Mouse (Mus musculus) midbrain, postnatal 0 days (tissue): ENCODE measurements around the gene Btbd16. TPM values are rescaled to one million over a fixed set of nuclear protein-coding genes. Genes with fewer than 3 reads are reported as not detected.

ENCODE experiments used
- ATAC-seq: fragments of 200-750 bp; cut with Nextera tagmentation; 2 replicates; pipeline ENCODE4 v1.8.0; 2017; ENCODE audit warnings: moderate number of reproducible peaks, mild to moderate bottlenecking, moderate TSS enrichment, moderate library complexity; ENCODE audit not compliant: low FRiP score
- DNase-seq: peaks from one replicate; pipeline ENCODE4 v3.0.0-alpha.2; 2015; ENCODE audit warnings: low spot score
- H3K27ac ChIP-seq: fragments of 300-500 bp; sonication (generic); 2 replicates; pipeline ENCODE4 v1.5.1; 2014; ENCODE audit warnings: low read depth, mild to moderate bottlenecking, low read length, mixed read lengths
- H3K27me3 ChIP-seq: fragments of 300-500 bp; sonication (generic); 2 replicates; pipeline ENCODE4 v1.6.1; 2014; ENCODE audit warnings: low read length, control low read depth, mixed read lengths; ENCODE audit not compliant: insufficient read depth
- H3K36me3 ChIP-seq: fragments of 300-500 bp; sonication (generic); 2 replicates; pipeline ENCODE4 v1.6.1; 2014; ENCODE audit warnings: low read length, control low read depth, mixed read lengths; ENCODE audit not compliant: insufficient read depth
- H3K4me1 ChIP-seq: fragments of 300-500 bp; sonication (generic); 2 replicates; pipeline ENCODE4 v1.6.1; 2014; ENCODE audit warnings: mild to moderate bottlenecking, control low read depth, antibody characterized with exemption, low read length, mixed read lengths; ENCODE audit not compliant: insufficient read depth
- H3K4me2 ChIP-seq: fragments of 300-500 bp; sonication (generic); 2 replicates; pipeline ENCODE4 v1.6.1; 2014; ENCODE audit warnings: low read depth, mild to moderate bottlenecking, low read length, mixed read lengths; ENCODE audit not compliant: poor library complexity, severe bottlenecking
- H3K4me3 ChIP-seq: fragments of 300-500 bp; sonication (generic); 2 replicates; pipeline ENCODE4 v1.5.1; 2014; ENCODE audit warnings: low read depth, mild to moderate bottlenecking, low read length, moderate library complexity
- H3K9ac ChIP-seq: fragments of 300-500 bp; sonication (generic); replicated peaks from 2 replicates; pipeline ENCODE4 v1.6.1; 2014; ENCODE audit warnings: mild to moderate bottlenecking, low read length, moderate library complexity, mixed read lengths; ENCODE audit not compliant: poor library complexity, severe bottlenecking
- H3K9me3 ChIP-seq: fragments of 300-500 bp; sonication (generic); 2 replicates; pipeline ENCODE4 v1.6.1; 2016; ENCODE audit warnings: low read length, control low read depth
- CTCF ChIP-seq: IDR thresholded peaks from 2 replicates; pipeline ENCODE4 v1.5.1; 2016; ENCODE audit warnings: antibody characterized with exemption, mild to moderate bottlenecking
- WGBS: fragments of 180-500 bp; shearing (Covaris S2); extraction: QIAGEN DNeasy Blood & Tissue Kit; methylation state at CpG from one replicate; pipeline ENCODE4 v1.1.7; 2014; 5-methylcytosine and 5-hydroxymethylcytosine counted together
- polyA plus RNA-seq: library from polyadenylated mRNA; unstranded; fragments of >200 nt; fragmentation: Nextera tagmentation; extraction: Ambion mirVana; gene quantifications from 2 replicates; pipeline ENCODE4 v1.2.1, GENCODE M21; 2015
- total RNA-seq: library from RNA; depleted of rRNA; stranded (reverse); fragments of >200 nt; gene quantifications from 2 replicates; pipeline ENCODE4 v1.2.3, GENCODE M21; 2014

Btbd16 gene
- total and polyA plus RNA-seq, 2 experiments from 2014 or later: 0.32 TPM; not detected in 1

- no peaks in the 10 kb centered on the region for H3K4me1 ChIP-seq
- ATAC-seq (no peak), DNase-seq (no peak)
- no peaks in the 10 kb centered on the region for H3K36me3 ChIP-seq
- WGBS: 89% methylated on average over 17 of the region's 17 CpGs
- no peak for TF ChIP-seq CTCF
- H3K27me3 ChIP-seq: no peaks in the 10 kb centered on the region
- H3K4me3 ChIP-seq: no peak overlapping the region
- no peaks in the 10 kb centered on the region for H3K9me3 ChIP-seq
- no peak overlapping the region for H3K4me2 ChIP-seq
- H3K9ac ChIP-seq: no peak overlapping the region
- no peak overlapping the region for H3K27ac ChIP-seq
Observed at GRCm38 (mm10) chr7:130847164-130847718, 73.4 kb downstream of the Btbd16 start.

GRCm38 (mm10) chr7:130854684-130855292, 80.9 kb downstream of the Btbd16 start:
- H3K4me2 ChIP-seq: no peak overlapping the region
- 59% methylated on average over 4 of the region's 4 CpGs for WGBS
- ATAC-seq: no peak

GRCm38 (mm10) chr7:130855681-130856080, 81.8 kb downstream of the Btbd16 start:
- no peak for TF ChIP-seq CTCF
- ATAC-seq: no peak
- H3K4me2 ChIP-seq: no peak overlapping the region

More at GRCm38 (mm10) chr7:130854684-130855292, 80.9 kb downstream of the Btbd16 start:
- H3K9me3 ChIP-seq: no peaks in the 10 kb centered on the region
- H3K27ac ChIP-seq: no peak overlapping the region
- no peaks in the 10 kb centered on the region for H3K27me3 ChIP-seq
- no peaks in the 10 kb centered on the region for H3K4me1 ChIP-seq
- no peaks in the 10 kb centered on the region for H3K36me3 ChIP-seq
- no peak for TF ChIP-seq CTCF
- no peak overlapping the region for H3K4me3 ChIP-seq
- no peak for DNase-seq
- H3K9ac ChIP-seq: no peak overlapping the region

GRCm38 (mm10) chr7:130857973-130858372, 84.1 kb downstream of the Btbd16 start:
- H3K4me2 ChIP-seq: no peak overlapping the region
- no peak for TF ChIP-seq CTCF
- H3K27ac ChIP-seq: no peak overlapping the region
- no peaks in the 10 kb centered on the region for H3K9me3 ChIP-seq
- peaks cover 4% of the 10 kb centered on the region; the same call in 1 of the 2 replicates for H3K4me1 ChIP-seq
- no peak overlapping the region for H3K9ac ChIP-seq
- ATAC-seq (no peak), DNase-seq (no peak)
- no peaks in the 10 kb centered on the region for H3K27me3 ChIP-seq
- WGBS: 73% methylated on average over 6 of the region's 6 CpGs
- H3K4me3 ChIP-seq: no peak overlapping the region
- H3K36me3 ChIP-seq: no peaks in the 10 kb centered on the region

More at GRCm38 (mm10) chr7:130855681-130856080, 81.8 kb downstream of the Btbd16 start:
- no peaks in the 10 kb centered on the region for H3K36me3 ChIP-seq
- 52% methylated on average over 3 of the region's 3 CpGs for WGBS
- H3K27ac ChIP-seq: no peak overlapping the region
- no peak for DNase-seq
- H3K9ac ChIP-seq: no peak overlapping the region
- H3K4me3 ChIP-seq: no peak overlapping the region
- H3K9me3 ChIP-seq: no peaks in the 10 kb centered on the region
- H3K4me1 ChIP-seq: peaks cover 2% of the 10 kb centered on the region; the same call in 1 of the 2 replicates
- H3K27me3 ChIP-seq: no peaks in the 10 kb centered on the region

- no peak overlapping the region for H3K27ac ChIP-seq
- H3K4me3 ChIP-seq: no peak overlapping the region
- H3K27me3 ChIP-seq: no peaks in the 10 kb centered on the region
- H3K9ac ChIP-seq: no peak overlapping the region
- no peaks in the 10 kb centered on the region for H3K9me3 ChIP-seq
- DNase-seq (no peak), ATAC-seq (no peak)
- peaks cover 4% of the 10 kb centered on the region; the same call in 1 of the 2 replicates for H3K4me1 ChIP-seq
- no peak overlapping the region for H3K4me2 ChIP-seq
- 34% methylated on average over 3 of the region's 5 CpGs for WGBS
- H3K36me3 ChIP-seq: no peaks in the 10 kb centered on the region
- TF ChIP-seq CTCF: no peak
Observed at GRCm38 (mm10) chr7:130859926-130860325, 86.1 kb downstream of the Btbd16 start.

- ATAC-seq (no peak), DNase-seq (no peak)
- Histone ChIP-seq H3K36me3 (no peaks in the 10 kb centered on the region), H3K27me3 (no peaks in the 10 kb centered on the region), H3K4me2 (no peak overlapping the region), H3K9me3 (no peaks in the 10 kb centered on the region), H3K9ac (no peak overlapping the region), H3K4me1 (peaks cover 4% of the 10 kb centered on the region; the same call in 1 of the 2 replicates), H3K27ac (no peak overlapping the region), H3K4me3 (no peak overlapping the region)
- WGBS: 17% methylated on average over 11 of the region's 11 CpGs
- no peak for TF ChIP-seq CTCF
Observed at GRCm38 (mm10) chr7:130860721-130861142, 86.9 kb downstream of the Btbd16 start.
